Mouse (Mus musculus) hematopoietic multipotent progenitor cell, adult 10-12 weeks (in vitro differentiated cells): ENCODE measurements around the gene Slc25a54. TPM values are rescaled to one million over a fixed set of nuclear protein-coding genes. Genes with fewer than 3 reads are reported as not detected.

Experiments used
- polyA plus RNA-seq: library from polyadenylated mRNA; stranded (reverse); fragments of >175 nt; gene quantifications from 2 replicates; pipeline ENCODE4 v1.2.3, GENCODE M21; 2012; ENCODE audit warnings: low replicate concordance

Slc25a54 gene
- polyA plus RNA-seq = not detected in 2 replicates

GRCm38 (mm10) chr3:109080169-109080568 lies at the start of gene Slc25a54:
Gene Slc25a54, plus strand, starts transcription at chr3:109080469.

GRCm38 (mm10) chr3:109122641-109123530 lies 42.6 kb downstream of the Slc25a54 start, which contains the start of gene Slc25a24:
Gene Slc25a24, plus strand, starts transcription at chr3:109123149.

Other genes with a start within 250 kb of the Slc25a54 start
- gene Stxbp3, start 239.9 kb upstream of the Slc25a54 start, polyA plus RNA-seq = 19.3 and 19.6 TPM in 2 replicates
- gene Fndc7, start 190.5 kb upstream of the Slc25a54 start, polyA plus RNA-seq = 0.25 and 0.45 TPM in 2 replicates
- 112 and 163 TPM in 2 replicates for gene Prpf38b, start 168.7 kb upstream of the Slc25a54 start, polyA plus RNA-seq
- not detected in 2 replicates for gene Henmt1, start 140.6 kb upstream of the Slc25a54 start, polyA plus RNA-seq
- gene Gm9857, start 140.0 kb upstream of the Slc25a54 start, polyA plus RNA-seq = not detected in 2 replicates
- 2.0 and 2.3 TPM in 2 replicates for gene Fam102b, start 52.9 kb upstream of the Slc25a54 start, polyA plus RNA-seq
- 5.4 and 17.6 TPM in 2 replicates for gene Slc25a24, start 42.7 kb downstream of the Slc25a54 start, polyA plus RNA-seq